Mouse (Mus musculus) embryo, embryonic 11 days (tissue): Measurements from ENCODE around the gene S100pbp.

Experiments
- DNase-seq: peaks from one replicate; pipeline ENCODE4 v3.0.0-alpha.2; 2015

S100pbp gene

DNA sequence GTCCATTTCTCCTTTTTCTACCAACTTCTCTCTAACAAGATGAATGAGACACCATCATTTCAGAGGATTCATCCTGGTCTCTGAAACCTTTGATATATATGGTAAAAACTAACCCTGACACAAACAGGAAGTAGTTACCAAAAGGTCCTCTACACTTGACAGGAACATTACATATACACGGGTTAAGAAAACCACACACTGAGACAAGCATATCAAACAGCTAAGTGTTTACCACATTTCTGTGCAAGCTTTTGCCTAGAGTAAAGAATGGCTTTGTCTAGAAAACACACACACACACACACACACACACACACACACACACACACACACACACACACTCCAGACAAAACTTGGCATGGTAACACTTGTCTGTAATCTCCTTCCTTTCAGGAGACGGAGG, 43.1 kb downstream of the S100pbp start:
- no peak for DNase-seq

DNA sequence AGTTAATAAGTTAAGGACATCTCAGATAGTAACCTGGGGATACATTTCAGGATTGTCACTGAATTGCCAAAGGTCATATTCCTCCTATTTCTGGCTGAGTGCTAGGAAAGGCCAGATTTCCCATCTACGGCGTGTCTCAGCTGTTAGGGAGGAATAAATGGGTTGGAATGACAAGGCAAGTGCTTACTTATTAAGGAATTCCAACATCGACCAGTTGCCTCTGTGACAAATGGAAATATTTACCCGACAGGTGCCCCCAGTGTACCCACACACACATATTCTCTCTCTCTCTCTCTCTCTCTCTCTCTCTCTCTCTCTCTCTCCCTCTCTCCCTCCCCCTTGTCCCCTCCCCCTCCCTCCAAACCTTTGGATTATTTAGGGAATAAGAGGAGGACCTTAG, 43.6 kb downstream of the S100pbp start:
- no peak for DNase-seq

DNA sequence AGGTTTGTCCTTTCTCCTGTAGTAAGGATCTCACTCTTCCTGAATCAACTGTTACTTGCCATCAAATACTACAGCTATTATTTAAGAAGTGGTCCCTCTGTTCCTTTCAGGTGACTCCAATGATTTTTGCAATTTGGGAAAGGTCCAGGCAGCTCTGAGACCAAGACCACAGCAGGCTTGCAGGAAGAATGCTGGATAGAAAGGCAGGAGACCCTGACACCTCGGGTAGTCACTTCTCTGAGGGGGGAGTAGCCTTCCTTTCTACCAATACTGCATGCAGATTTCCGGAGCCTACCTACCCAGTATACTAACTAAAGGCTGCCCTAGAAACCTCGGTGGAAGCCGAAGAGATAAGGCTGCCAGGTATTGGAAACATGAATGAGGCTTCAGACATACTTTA, 44.1 kb downstream of the S100pbp start:
- DNase-seq, result no peak

DNA sequence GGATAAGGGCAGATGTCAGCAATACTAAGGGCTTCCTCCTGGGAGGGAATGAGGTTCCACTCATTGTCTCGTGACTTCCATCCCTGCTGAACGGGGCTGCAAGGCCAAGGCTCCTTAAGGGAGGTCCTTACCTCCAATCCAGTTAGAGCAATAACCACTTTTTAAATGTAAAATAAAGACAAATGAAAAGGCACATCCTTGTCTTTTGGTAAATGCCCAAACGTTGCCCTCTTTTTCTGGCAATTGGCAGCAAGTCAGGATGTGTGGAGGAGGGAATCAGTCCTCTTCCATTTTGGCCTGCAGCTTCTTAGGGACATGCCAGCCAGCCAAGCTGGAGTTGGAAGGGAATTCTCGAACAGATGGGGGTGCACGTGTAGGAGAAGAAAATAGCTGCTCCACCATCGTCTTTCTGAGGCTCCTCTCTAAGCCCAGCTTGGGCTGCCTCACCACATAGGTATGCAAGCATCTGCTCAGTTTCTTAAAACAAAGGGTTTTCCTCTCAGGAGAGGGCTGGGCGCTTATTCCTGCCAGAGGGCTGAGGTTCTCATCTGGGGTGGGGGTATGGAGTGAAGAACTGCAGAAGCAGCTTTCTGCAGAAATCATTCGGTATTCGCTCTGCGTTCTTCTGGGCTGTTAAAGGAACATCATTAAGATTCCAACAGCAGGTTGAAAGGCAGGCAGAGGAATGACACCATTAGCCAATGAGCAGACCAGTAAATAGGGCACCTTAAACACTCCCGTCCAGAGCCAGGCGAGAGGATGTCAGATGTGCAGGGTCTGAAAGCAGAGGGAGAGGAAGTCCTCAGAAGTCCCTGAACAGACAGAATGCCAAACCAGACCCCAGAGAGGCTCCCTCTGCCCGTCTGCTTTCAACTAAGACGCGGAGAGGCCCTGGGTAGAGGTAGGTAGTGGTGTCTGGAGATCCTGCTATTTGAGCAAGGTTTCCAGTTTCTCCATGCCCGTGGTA, 44.8 kb downstream of the S100pbp start:
- DNase-seq, result no peak

DNA sequence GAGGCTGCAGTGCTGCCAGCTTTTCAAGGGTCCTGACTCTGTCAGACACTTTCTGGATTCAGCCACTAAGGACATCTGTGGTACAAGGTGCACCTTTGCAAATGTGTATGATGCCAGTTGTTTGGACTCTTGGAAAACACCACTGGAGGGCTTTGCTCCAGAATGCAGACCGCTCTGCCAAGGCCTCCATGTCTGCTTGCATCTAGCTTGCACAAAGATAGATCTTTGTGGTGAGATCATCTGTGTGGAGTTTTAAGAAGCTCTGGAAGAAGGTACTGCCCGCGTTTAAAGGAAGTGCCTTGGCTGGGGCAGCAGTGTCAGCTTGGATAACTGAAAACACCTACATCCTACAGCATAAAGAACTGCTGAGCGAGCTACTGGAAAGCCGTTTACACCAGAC, 46.0 kb downstream of the S100pbp start:
- DNase-seq, result no peak

DNA sequence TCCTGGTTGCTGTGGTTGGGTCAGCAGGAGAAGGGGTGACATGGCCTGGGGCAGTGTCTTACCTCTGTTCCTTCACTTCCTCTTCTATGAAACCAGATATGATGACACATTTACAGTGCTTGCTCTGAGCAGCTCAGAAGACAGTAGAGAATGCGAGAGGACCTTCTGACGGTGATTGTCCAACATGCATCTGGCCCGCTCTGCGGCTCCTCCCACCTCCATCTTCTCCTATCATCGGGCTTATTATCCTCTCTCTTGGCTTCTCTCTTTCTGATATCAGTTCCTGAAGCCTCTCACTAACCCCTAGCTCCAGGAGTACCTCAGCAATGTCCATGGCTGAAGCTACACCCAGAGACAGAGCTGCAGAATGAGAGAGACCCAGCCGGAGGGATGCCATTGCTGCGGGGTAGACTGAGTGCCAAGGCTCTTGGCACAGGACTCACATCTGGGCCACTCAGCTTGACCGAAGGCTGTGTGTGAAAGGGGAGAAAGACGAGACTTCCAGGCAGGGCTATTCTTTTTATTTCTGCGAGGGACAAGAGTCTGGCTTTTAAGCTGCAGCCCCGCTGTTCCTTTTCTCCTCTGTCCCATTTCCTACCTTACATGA, 47.0 kb downstream of the S100pbp start:
- DNase-seq, result no peak

DNA sequence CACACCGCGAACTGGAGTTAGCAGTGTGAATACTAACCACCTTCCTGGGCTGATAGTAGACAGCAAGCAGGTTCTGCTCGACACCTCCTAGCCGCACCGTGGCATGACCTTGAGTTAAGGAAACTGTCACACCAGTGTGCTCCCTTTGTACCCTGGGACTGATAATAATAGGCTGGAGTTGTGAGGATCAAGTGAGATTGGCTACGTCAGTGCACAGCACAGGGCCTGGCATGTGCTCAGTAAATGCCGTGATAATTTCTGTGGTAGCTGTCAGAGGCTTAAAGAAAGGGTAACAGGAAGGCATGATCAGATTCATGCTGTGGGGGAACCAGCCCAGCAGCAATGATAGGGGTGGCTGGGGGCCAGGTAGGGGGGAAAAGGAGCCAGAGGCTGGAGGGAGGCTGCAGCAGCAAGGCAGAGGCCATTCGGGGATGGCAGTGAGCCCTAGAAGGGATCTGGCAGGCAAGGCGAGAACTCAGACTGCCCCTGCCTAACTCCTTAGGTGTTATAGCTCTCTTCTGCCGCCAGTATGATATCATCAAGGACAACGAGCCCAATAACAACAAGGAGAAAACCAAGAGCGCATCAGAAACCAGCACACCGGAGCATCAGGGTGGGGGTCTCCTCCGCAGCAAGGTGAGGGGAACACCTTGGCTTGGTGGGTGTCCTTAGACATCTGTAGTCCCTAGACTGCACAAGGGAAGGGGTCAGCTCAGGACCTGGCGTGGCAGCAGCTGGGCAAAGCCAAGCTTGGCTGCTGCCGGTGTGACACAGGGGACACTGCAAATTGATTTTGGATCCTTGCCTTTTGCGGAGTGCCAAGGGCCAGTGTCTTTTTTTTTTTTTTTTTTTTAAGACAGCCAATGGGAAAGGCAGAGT, 47.7 kb downstream of the S100pbp start:
- DNase-seq, result no peak

DNA sequence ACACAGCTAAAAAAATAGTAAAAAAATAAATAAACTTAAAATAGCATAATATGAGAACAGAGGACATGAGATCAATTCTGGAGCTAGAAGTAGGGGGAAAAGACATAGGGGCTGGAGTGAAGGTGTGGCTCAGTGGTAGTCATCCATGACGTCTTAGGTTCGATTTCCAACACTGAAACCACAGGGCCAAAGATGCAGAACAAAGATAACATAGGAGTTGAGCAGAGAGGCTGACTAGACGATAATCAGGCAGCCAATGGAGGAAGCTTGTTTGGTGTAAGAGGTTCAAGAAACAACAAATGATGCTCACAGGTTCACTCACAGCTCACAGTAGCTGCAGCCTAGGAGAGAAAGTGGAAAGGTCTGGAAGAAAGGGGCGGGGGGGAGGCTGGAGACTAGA, 48.7 kb downstream of the S100pbp start:
- DNase-seq, result no peak

DNA sequence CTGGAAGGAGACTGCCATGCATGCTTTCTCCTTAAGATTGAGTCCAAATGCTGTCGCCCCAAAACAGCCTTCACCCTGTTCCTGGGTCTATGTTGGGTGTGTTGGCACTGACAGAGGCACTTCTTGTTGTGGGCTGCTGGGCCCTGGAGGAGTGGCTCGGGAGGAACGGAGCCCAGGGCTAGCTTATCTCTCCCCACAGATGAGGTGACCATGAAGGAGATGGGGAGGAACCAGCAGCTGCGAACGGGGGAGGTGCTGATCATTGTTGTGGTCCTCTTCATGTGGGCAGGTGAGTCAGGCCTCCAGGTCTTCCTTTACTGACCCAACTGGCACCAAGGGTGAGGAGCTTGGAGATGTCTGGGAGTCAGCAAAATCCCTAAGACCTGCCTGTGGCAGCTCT, 49.9 kb downstream of the S100pbp start:
- DNase-seq, result no peak

DNA sequence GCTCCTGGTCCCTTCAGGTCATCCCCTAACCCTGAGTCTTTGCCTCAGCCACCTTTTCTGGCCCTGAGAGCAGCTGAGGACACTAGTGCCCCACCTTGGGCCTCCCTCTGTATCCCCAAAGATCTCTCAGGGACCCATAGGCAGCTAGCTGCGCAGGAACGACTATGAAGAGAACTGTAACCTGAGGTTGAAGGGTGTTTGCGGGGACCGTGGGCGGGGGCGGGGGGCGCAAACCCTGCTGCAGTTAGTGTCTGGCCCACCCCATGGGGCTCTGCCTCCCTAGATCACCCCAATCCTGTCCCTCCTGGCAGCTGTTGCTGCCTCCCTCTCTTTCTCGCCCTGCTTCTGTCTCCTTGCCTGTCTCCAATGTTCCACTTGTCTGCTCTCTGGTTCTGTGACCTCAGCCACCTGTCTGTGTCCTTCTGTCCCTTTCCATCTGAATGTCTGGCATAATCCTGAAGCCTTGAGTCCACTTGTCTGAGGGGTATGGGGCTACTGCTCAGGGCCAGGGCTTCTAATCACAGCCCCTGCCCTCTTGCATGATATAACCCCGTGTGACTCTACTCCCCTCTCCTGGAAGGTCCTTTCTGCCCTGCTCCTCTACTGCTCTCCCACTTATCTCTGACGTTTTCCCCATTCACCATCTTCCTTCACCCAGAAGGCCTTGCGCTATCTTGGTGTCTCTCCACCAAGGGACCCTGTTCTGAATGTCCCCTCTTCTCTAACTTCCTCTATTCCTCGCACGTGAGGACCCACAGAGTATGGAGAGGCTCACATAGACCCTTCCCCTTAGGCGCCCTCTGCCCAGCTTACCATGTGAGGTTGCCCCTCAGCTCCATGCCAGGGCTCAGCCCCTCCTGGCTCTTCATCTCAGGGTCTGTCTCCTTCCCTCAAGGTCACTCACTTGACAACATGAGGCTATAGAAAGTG, 51.9 kb downstream of the S100pbp start:
- no peak for DNase-seq

DNA sequence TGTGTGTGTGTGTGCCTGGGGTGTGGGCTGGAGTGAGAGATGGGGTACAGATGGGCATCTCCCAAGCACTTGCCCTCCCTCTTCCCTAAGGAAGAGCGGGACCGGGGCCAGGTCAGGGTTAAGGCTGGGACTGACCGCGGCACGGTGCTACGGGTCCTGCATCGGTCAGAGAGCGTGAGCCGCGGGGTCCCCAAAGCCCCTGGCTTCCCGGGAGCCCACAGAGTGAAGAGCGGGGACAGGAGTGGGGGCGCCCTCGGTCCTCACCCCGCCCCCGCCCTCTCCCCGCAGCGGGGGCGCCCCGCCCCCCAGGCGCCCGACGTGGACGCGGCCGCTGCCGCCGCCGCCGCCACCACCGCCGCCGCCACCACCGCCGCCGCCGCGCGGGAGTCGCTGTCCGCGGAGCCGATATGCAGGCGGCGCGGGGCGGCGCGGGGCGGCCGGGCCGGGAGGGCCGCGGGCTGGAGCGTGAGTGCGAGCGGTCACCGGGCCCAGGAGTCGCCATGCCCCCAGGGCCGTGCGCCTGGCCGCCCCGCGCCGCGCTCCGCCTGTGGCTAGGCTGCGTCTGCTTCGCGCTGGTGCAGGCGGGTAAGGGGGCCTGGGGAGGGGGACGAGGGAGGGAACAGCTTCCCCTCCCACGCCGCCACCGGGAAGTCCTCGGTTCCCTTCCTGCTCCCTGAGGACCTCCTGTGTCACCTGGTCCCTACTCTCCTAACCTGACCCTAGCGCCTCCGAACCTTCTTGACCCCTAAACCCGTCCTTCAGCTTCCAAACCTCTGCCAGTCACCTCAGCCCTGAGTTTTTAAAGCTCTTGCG, 52.7 kb downstream of the S100pbp start, which contains the start of gene Fndc5:
Fndc5 (plus strand) TSS at position 421 of the 813 bp plus-strand sequence.
- peak; percentile 56 for DNase-seq

DNA sequence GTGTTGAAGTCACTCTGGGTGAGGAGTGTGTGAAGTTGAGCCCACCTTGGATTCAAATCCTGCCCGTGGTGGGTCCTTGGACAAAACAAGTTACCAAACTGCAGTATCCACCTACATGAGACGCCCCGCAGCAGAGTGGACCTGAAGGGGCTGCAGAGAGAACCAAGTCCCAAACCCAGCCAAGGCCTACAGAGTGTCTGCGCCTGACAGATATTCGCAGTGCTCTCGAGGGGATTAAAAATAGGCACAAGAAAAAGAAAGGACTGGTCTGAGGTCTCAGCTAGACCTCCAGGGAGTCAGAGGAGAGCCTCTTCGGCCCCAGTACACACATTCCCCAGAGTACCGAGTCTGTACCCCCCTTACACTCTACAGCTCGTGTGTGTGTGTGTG, 53.3 kb downstream of the S100pbp start:
- DNase-seq, result no peak

DNA sequence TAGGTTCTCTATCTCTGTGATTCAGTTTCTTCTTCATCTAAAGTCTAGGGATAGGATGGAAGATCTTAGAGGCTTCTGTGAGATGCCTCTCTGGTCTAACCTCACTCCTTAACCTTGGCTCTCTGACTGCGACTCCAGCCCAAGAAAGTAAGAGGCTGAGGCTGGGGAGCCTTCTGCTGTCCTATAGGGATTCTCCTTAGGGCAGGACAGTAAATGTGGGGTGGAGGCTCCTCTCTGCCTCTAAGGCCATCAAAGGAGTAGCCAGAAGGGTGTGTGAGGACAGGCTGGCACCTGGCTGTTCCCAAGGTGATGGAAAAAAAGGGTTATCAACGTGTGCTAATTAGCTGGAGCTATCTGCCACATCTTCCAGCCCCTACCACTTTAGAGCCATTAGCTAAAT, 53.9 kb downstream of the S100pbp start:
- DNase-seq, result no peak

DNA sequence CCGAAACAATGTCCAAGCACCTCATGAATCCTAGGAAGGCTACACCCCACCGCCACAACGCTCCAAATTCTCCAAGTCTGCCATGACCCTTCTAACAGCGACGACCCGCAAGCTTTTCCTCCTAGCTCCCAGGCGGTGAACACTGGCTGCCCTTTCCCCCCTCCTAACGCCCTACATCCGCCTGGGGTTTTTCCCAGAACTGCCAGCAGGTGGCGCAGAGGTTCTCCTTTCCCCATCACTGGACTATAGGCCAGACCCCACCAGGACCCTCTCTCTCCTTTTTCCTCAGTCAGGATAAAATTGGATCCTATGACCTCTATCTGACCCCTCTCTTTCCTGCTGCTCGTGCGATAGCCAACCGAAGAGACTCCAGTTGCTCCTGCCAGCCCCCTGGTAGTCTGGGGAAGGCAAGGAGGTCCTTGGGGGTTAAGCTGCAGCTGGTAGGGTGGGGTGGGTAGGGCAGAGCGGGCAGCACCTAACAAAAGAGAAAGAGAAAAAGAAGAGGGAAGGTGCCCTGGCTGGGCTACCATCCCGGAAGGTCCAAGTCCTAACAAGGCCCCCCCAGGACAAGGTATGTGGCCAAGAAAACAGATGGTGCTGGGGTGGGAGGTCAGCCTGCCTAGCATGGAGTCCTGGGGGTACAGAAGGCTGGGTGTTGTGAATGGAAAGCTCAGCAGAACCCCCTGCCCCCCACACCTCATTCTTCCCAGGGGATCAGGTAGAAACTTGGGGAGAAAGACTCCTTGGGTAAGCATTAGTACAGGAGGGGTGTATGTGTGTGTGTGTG, 54.5 kb downstream of the S100pbp start:
- DNase-seq, result peak; percentile 91

DNA sequence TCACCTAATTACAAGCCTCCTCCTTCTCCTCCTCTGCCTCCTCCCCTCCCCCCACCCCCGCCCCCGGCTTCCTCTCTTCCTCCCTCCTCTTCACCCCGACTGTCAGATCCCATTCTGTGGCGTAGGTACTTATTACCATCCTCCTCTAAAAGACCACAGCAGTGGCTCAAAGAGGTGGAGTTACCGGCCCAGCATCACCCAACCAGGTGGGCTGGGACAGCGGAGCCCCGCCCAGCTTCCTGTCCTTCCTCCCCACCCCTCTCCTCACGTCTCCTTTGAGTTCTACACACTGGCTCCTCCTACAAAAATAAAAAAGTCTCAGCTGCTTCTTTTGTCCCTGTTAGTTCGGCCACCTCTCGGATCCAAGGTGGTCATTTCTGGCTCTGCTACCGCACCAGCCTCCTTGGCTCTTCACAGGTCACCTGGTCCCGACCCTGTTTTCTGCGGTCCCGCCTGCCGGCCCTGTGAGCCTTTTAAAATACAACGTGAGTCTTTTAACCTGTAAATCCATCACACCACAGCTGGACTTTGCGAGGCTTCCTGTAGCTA, 58.7 kb downstream of the S100pbp start:
- peak; percentile 79 for DNase-seq

DNA sequence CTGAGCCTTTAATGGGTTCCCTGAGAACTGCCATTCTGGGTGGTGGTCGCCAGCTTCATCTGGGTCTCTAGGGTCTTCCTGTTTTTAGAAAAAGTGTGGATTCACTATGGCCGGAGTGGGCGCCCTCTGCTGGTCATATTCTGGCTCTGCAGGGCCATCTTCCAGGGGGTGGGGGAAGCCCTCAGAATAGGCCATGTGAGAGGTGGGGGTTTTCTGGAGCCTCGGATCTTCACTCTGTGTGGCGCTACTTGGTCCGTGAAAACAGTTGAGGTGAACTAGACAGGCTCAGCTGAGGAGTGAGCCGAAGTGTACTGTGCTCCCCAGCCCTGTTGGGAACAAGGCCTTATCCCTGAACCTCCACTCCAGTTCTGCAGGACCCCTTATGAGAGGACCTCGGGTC, 59.4 kb downstream of the S100pbp start:
- DNase-seq, result peak; percentile 75

DNA sequence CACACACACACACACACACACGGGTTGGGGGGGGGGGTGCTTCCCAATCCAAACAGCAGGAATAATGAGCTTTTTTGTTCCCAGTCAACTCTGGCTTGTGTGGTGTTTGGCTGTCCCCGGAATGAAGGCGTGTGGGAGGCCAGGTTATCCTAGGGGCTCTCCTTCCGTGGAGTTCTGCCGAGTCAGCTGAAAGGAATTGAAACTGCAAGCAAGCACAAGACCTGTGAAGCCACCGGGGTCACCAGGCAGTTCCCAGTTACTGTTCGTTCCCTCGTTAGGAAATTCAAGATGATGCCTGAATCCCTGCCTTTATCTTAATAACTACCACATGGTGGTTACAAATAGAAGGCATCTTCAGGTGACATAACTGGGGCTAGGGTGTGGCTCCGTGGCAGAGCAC, 60.1 kb downstream of the S100pbp start:
- no peak for DNase-seq

DNA sequence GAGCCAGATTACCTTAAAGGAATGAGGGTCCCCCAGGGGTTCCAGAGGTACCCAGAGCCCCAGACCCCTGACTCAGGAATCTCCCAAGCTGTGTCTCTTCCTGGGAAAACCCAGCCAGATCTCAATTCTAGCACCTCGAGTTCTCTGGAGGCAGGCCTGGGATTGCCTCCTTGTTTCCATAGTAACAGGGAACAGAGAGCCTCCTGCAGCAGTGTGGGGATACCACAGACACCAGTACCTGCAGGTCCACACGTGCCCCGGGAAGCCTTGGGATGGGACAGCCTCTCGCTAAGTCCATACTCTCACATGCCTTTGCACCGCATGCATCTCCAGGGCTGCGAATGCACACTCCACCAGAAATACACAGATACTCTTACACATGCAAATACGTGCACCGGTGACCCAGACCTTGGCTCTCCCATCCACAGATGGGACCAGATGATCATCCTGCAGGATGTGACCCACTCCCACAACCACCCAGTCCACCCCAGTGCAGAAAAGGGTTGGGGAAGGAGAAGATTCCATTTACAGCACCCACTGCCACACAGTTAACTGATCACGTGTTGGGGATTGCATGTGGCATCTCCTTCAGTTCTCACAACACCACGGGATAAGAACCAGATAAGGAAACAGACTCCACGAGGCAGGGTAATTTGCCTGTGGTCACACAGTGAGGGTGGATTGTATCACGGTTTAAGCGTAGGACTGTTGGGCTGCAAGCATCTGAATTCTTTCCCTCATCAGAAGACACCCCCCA, 60.8 kb downstream of the S100pbp start:
- DNase-seq, result no peak

DNA sequence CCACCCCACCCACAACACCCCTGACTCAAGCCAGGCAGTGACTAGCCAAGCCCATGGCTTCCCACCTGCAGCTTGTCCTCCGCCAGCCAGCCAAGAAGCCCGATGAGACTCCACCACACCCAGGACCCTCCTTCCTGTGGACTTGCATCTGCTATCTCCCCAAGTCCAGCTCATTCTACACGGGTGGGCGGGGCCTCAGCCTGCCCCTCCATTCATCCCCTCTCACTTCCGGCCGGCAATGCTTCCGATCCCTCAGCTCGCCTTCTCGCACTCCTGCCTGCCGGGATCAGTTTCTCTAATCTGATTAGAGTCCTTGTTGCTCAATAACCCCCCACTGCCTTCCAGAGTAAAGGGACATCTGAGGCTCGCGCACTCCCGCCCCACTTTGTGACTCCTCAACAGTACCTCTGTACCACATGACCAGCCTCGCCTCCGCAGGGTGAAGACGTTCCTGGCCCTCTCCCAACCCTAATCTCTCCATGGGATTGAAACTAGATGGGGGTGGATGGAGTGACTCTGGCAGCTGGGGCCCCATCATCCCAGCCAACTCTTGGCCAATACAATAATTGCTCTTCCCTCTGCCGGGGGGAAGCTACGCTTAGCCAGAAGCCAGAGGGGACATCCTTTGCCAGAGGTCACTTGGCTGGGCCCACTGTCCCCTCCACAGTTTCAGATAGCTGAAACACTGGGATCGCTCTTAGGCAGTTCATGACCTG, 63.6 kb downstream of the S100pbp start:
- peak; percentile 52 for DNase-seq
